Mouse (Mus musculus) Muller cell, postnatal 12 days (primary cell): ENCODE measurements around the gene Acap1.
A peak's percentile ranks its signal among the peaks of the same experiment; 100 is the strongest.

Experiments used
- DNase-seq: peaks from one replicate; pipeline ENCODE4 v3.0.0-alpha.2; 2015; ENCODE audit errors: inconsistent ontology term

Gene Acap1

GRCm38 (mm10) chr11:69837952-69838713 lies 57.2 kb downstream of the Acap1 start, which contains the start of gene Tmem256:
TSS of gene Tmem256 (plus strand) at chr11:69838514.
- DNase-seq: peak; percentile 99

- DNase-seq: no peak
Measured at GRCm38 (mm10) chr11:69837604-69837951, 57.8 kb downstream of the Acap1 start, which contains the start of gene Nlgn2. TSS of gene Nlgn2 (minus strand) at chr11:69837784.

GRCm38 (mm10) chr11:69836703-69837576 lies 58.4 kb downstream of the Acap1 start:
- DNase-seq: peak; percentile 64

- DNase-seq: no peak
Measured at GRCm38 (mm10) chr11:69835966-69836335, 59.4 kb downstream of the Acap1 start.

GRCm38 (mm10) chr11:69835326-69835965 lies 59.9 kb downstream of the Acap1 start:
- DNase-seq: peak; percentile 5

GRCm38 (mm10) chr11:69834001-69834549 lies 61.3 kb downstream of the Acap1 start:
- peak; percentile 19 for DNase-seq

- no peak for DNase-seq
Measured at GRCm38 (mm10) chr11:69833554-69833953, 61.8 kb downstream of the Acap1 start.
